ENCODE assay signal across 17 mouse cellular contexts in genomic region chr4:143983446-143983845, GRCm38 (mm10). TPM values are rescaled to one million over a fixed set of nuclear protein-coding genes. Genes with fewer than 3 reads are reported as not detected.
"Had no signal": no experiment of that assay in that cellular context is flagged by ENCODE, and none has a peak within 500 bp of the region (broad histone marks: within the 10 kb centered on the region; RNA-seq: fewer than 3 reads in every experiment).

No protein-coding gene starts in this region.

RNA-seq across cellular contexts. Expression of gene Pramef17, which starts 10.7 kb away (rescaled TPM):
- total RNA-seq: heart, postnatal 10 days; heart, postnatal 14 days; heart, postnatal 25 days; heart, postnatal 36 days; heart, postnatal 4 days; hematopoietic stem cell, adult 5-6 weeks; hindbrain, postnatal 0 days; layer of hippocampus, adult 18-20 months; layer of hippocampus, adult 2 months; layer of hippocampus, adult 8-10 months; layer of hippocampus, postnatal 10 days; layer of hippocampus, postnatal 14 days; layer of hippocampus, postnatal 25 days; layer of hippocampus, postnatal 36 days; left cerebral cortex, adult 18-20 months; left cerebral cortex, adult 2 months; left cerebral cortex, adult 8-10 months had no signal

RNA-seq across cellular contexts. Expression of gene Gm13101, which starts 16.7 kb away (rescaled TPM):
- total RNA-seq: heart, postnatal 10 days; heart, postnatal 14 days; heart, postnatal 25 days; heart, postnatal 36 days; heart, postnatal 4 days; hematopoietic stem cell, adult 5-6 weeks; hindbrain, postnatal 0 days; layer of hippocampus, adult 18-20 months; layer of hippocampus, adult 2 months; layer of hippocampus, adult 8-10 months; layer of hippocampus, postnatal 10 days; layer of hippocampus, postnatal 14 days; layer of hippocampus, postnatal 25 days; layer of hippocampus, postnatal 36 days; left cerebral cortex, adult 18-20 months; left cerebral cortex, adult 2 months; left cerebral cortex, adult 8-10 months had no signal

RNA-seq across cellular contexts. Expression of gene Pramef25, which starts 32.6 kb away (rescaled TPM):
- total RNA-seq: heart, postnatal 10 days; heart, postnatal 14 days; heart, postnatal 25 days; heart, postnatal 36 days; heart, postnatal 4 days; hematopoietic stem cell, adult 5-6 weeks; hindbrain, postnatal 0 days; layer of hippocampus, adult 18-20 months; layer of hippocampus, adult 2 months; layer of hippocampus, adult 8-10 months; layer of hippocampus, postnatal 10 days; layer of hippocampus, postnatal 14 days; layer of hippocampus, postnatal 25 days; layer of hippocampus, postnatal 36 days; left cerebral cortex, adult 18-20 months; left cerebral cortex, adult 2 months; left cerebral cortex, adult 8-10 months had no signal
